Mouse (Mus musculus): Measurements from ENCODE around the gene Rbm20. TPM values are rescaled to one million over a fixed set of nuclear protein-coding genes. Genes with fewer than 3 reads are reported as not detected.

Gene Rbm20
- polyA plus RNA-seq, 1 experiment from 2014 or later: 0.98 TPM

DNA sequence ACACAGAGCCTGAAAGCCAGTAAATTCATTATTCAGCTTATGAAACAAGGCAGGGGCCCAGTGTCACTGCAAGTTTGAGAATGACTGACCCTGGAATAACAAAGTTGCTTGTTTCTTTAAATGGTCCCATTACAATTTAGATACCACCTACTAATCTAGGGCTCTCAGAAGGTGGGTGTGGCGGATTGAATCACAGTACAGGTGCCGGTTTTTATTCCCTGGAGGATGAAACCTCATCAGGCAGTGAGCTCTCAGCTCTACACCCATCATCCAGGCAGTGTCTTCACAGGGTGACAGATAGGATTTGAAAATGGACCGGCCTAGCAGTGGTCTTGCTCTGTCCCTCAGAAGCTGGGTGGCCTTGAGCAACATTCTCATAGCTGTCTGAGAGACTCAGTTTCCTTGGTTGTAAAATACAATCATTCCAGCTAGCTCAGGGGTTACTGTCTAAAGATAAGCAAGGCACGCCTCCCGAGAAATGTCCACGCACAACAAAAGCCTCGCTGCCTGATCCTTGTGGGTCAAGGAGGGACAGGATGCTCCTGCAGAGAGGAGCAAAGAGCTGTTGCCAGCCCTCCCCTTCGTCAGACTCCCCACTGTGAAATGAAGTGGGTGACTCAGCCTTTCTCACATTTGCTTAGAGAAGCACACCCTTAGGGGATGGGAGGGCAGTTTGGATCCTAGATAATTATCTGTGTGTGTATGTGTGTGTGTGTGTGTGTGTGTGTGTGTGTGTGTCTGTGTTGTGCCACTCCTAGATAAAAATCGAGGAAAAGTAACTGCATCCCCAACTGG is 2.8 kb upstream of the Rbm20 start:
- no peak overlapping the region for H3K4me3 ChIP-seq
- H3K9ac ChIP-seq: no peak overlapping the region
- peaks cover 26% of the 10 kb centered on the region for H3K4me1 ChIP-seq
- H3K27ac ChIP-seq: no peak overlapping the region
- WGBS: 33% methylated on average over 9 of the region's 9 CpGs
- ATAC-seq (ENCODE audit: low FRiP score, low read depth): no peak
- H3K36me3 ChIP-seq: no peaks in the 10 kb centered on the region
- no peaks in the 10 kb centered on the region for H3K9me3 ChIP-seq
- peaks cover 59% of the 10 kb centered on the region for H3K27me3 ChIP-seq (replicated peaks)
- H3K4me2 ChIP-seq (replicated peaks): no peak overlapping the region

- WGBS: 1% methylated on average over 26 of the region's 26 CpGs
- ATAC-seq (ENCODE audit: low FRiP score, low read depth): peak; percentile 70
- Histone ChIP-seq H3K9ac (no peak overlapping the region), H3K4me3 (peak overlapping the region; percentile 43), H3K4me1 (peaks cover 24% of the 10 kb centered on the region), H3K9me3 (no peaks in the 10 kb centered on the region), H3K4me2 (replicated peaks) (peak overlapping the region; percentile 100), H3K36me3 (no peaks in the 10 kb centered on the region), H3K27me3 (replicated peaks) (peaks cover 52% of the 10 kb centered on the region), H3K27ac (no peak overlapping the region)
Observed at GRCm38 (mm10) chr19:53676228-53676627, 878 bp upstream of the Rbm20 start.

- WGBS: 93% methylated on average over 9 of the region's 9 CpGs
- Histone ChIP-seq H3K36me3 (no peaks in the 10 kb centered on the region), H3K9ac (no peak overlapping the region), H3K27me3 (replicated peaks) (peaks cover 48% of the 10 kb centered on the region), H3K27ac (no peak overlapping the region), H3K4me1 (peaks cover 24% of the 10 kb centered on the region), H3K9me3 (no peaks in the 10 kb centered on the region), H3K4me2 (replicated peaks) (no peak overlapping the region), H3K4me3 (no peak overlapping the region)
- no peak for ATAC-seq (ENCODE audit: low FRiP score, low read depth)
Observed at GRCm38 (mm10) chr19:53679194-53679593, 2.1 kb downstream of the Rbm20 start.

DNA sequence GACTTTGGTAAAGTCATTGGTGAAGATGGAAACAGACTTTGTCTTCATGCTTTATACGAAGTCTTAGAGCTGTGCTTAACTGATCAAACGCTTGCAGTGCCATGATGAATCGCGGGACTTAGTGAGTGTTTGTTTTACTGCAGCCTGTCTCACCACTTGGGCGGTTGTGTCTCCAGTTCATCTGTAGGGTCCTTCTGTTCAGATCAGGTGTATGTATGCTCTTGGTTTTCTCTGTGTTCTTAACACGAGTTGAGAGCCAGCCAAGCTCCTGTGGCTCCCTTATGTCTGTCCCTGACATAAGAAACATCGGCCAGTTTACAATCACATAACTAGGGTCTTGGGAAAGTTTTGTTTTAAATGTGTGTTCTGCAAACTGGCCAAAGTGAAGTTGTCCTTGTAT is 2.9 kb downstream of the Rbm20 start:
- peaks cover 40% of the 10 kb centered on the region for H3K27me3 ChIP-seq (replicated peaks)
- 82% methylated on average over 7 of the region's 7 CpGs for WGBS
- ATAC-seq (ENCODE audit: low FRiP score, low read depth): no peak
- H3K9ac ChIP-seq: no peak overlapping the region
- no peaks in the 10 kb centered on the region for H3K9me3 ChIP-seq
- H3K36me3 ChIP-seq: no peaks in the 10 kb centered on the region
- no peak overlapping the region for H3K27ac ChIP-seq
- H3K4me1 ChIP-seq: peaks cover 24% of the 10 kb centered on the region
- H3K4me2 ChIP-seq (replicated peaks): no peak overlapping the region
- H3K4me3 ChIP-seq: no peak overlapping the region

DNA sequence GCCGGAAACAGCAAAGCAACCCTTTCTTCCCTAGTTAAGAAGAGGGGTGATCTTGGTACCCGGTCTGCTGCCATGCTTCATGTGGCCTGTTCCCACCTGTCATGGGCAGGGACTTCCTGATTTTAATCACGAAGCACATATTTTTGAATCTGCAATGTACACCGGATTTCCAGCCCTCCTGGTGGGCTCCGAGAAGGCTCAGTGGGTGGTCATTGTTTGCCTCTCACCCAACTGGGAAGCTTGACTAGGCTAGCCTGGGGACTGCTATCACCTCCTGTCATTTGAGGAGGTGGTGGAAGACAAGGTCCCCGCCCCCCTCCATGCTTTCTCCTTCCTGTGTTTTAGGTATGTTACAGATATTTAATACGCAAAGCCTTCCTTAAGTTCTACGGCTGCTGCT is 5.3 kb downstream of the Rbm20 start:
- 45% methylated on average over 8 of the region's 8 CpGs for WGBS
- ATAC-seq (ENCODE audit: low FRiP score, low read depth): no peak
- Histone ChIP-seq H3K9me3 (no peaks in the 10 kb centered on the region), H3K27ac (no peak overlapping the region), H3K4me2 (replicated peaks) (no peak overlapping the region), H3K27me3 (replicated peaks) (peaks cover 16% of the 10 kb centered on the region), H3K4me1 (peaks cover 11% of the 10 kb centered on the region), H3K9ac (no peak overlapping the region), H3K4me3 (no peak overlapping the region), H3K36me3 (no peaks in the 10 kb centered on the region)

GRCm38 (mm10) chr19:53687592-53687991 is 10.5 kb downstream of the Rbm20 start:
- H3K4me3 ChIP-seq: no peak overlapping the region
- no peaks in the 10 kb centered on the region; the same call in 1 of the 2 replicates for H3K4me1 ChIP-seq
- ATAC-seq (ENCODE audit: low FRiP score, low read depth): no peak

GRCm38 (mm10) chr19:53690816-53691215 is 13.7 kb downstream of the Rbm20 start:
- H3K4me2 ChIP-seq (replicated peaks): no peak overlapping the region
- no peaks in the 10 kb centered on the region for H3K27me3 ChIP-seq (replicated peaks)
- no peak overlapping the region for H3K4me3 ChIP-seq
- no peaks in the 10 kb centered on the region for H3K4me1 ChIP-seq
- no peaks in the 10 kb centered on the region for H3K36me3 ChIP-seq
- ATAC-seq (ENCODE audit: low FRiP score, low read depth): no peak
- WGBS: 45% methylated on average over 10 of the region's 10 CpGs
- H3K27ac ChIP-seq: no peak overlapping the region
- H3K9me3 ChIP-seq: no peaks in the 10 kb centered on the region
- no peak overlapping the region for H3K9ac ChIP-seq

More at GRCm38 (mm10) chr19:53687592-53687991, 10.5 kb downstream of the Rbm20 start:
- no peak overlapping the region for H3K27ac ChIP-seq
- H3K9ac ChIP-seq: no peak overlapping the region
- H3K36me3 ChIP-seq: no peaks in the 10 kb centered on the region
- H3K9me3 ChIP-seq: no peaks in the 10 kb centered on the region
- WGBS: 89% methylated on average over 5 of the region's 5 CpGs
- no peak overlapping the region for H3K4me2 ChIP-seq (replicated peaks)
- 0 out of 2 replicates have a peak, but pooled peaks cover 4% of the 10 kb centered on the region for H3K27me3 ChIP-seq (replicated peaks)

DNA sequence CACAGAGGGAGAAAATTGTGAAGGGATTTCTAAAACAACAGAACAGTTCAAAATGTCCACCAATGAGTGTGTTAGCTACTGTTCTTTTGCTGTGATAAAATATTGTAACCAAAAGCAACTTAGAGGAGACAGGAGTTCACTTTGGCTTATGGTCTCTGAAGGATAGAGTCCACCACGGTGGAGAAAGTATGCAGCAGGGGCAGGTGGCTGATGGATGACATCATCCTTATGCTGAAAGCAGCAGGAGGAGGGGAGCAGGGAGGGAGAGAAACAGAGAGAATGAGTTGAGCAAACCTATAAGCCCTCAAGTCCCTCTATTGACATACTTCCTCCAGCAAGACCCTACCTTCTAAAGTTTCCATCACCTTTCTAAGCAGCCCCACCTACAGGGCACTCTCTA is 16.9 kb downstream of the Rbm20 start:
- ATAC-seq (ENCODE audit: low FRiP score, low read depth): no peak
- Histone ChIP-seq H3K9ac (no peak overlapping the region), H3K4me3 (no peak overlapping the region), H3K4me2 (replicated peaks) (no peak overlapping the region), H3K27me3 (replicated peaks) (no peaks in the 10 kb centered on the region), H3K4me1 (peaks cover 10% of the 10 kb centered on the region; the same call in 1 of the 2 replicates), H3K9me3 (no peaks in the 10 kb centered on the region), H3K36me3 (no peaks in the 10 kb centered on the region), H3K27ac (no peak overlapping the region)
- WGBS: 39% methylated on average over 1 of the region's 1 CpGs

GRCm38 (mm10) chr19:53696079-53696478 is 19.0 kb downstream of the Rbm20 start:
- no peak overlapping the region for H3K27ac ChIP-seq
- H3K9me3 ChIP-seq: no peaks in the 10 kb centered on the region
- no peaks in the 10 kb centered on the region for H3K27me3 ChIP-seq (replicated peaks)
- no peak overlapping the region for H3K4me2 ChIP-seq (replicated peaks)
- H3K4me1 ChIP-seq: peaks cover 18% of the 10 kb centered on the region
- no peak overlapping the region for H3K9ac ChIP-seq
- ATAC-seq (ENCODE audit: low FRiP score, low read depth): no peak
- no peak overlapping the region for H3K4me3 ChIP-seq
- WGBS: 68% methylated on average over 6 of the region's 6 CpGs
- no peaks in the 10 kb centered on the region for H3K36me3 ChIP-seq

- no peak overlapping the region for H3K9ac ChIP-seq
- H3K9me3 ChIP-seq: no peaks in the 10 kb centered on the region
- no peaks in the 10 kb centered on the region for H3K36me3 ChIP-seq
- H3K27ac ChIP-seq: no peak overlapping the region
- ATAC-seq (ENCODE audit: low FRiP score, low read depth): no peak
- no peaks in the 10 kb centered on the region for H3K27me3 ChIP-seq (replicated peaks)
- no peak overlapping the region for H3K4me3 ChIP-seq
- WGBS: 88% methylated on average over 3 of the region's 3 CpGs
- no peak overlapping the region for H3K4me2 ChIP-seq (replicated peaks)
- peaks cover 18% of the 10 kb centered on the region for H3K4me1 ChIP-seq
Observed at GRCm38 (mm10) chr19:53696655-53697054, 19.5 kb downstream of the Rbm20 start.

- no peak overlapping the region; the same call in 1 of the 2 replicates for H3K4me2 ChIP-seq (replicated peaks)
- 43% methylated on average over 24 of the region's 24 CpGs for WGBS
Observed at GRCm38 (mm10) chr19:53697376-53698126, 20.4 kb downstream of the Rbm20 start.

GRCm38 (mm10) chr19:53699671-53700070 is 22.6 kb downstream of the Rbm20 start:
- no peak overlapping the region for H3K4me3 ChIP-seq
- no peaks in the 10 kb centered on the region for H3K36me3 ChIP-seq
- no peak overlapping the region; the same call in 1 of the 2 replicates for H3K9ac ChIP-seq
- H3K9me3 ChIP-seq: no peaks in the 10 kb centered on the region
- no peak for ATAC-seq (ENCODE audit: low FRiP score, low read depth)
- no peak overlapping the region for H3K27ac ChIP-seq
- no peaks in the 10 kb centered on the region for H3K27me3 ChIP-seq (replicated peaks)
- peaks cover 19% of the 10 kb centered on the region for H3K4me1 ChIP-seq
- 0 out of 2 replicates have a peak overlapping the region, but pooled peaks have one; percentile 2 for H3K4me2 ChIP-seq (replicated peaks)
- WGBS: 26% methylated on average over 7 of the region's 7 CpGs

More at GRCm38 (mm10) chr19:53697376-53698126, 20.4 kb downstream of the Rbm20 start:
- no peaks in the 10 kb centered on the region for H3K9me3 ChIP-seq
- ATAC-seq (ENCODE audit: low FRiP score, low read depth): peak; percentile 58
- H3K4me3 ChIP-seq: no peak overlapping the region
- H3K27ac ChIP-seq: no peak overlapping the region
- H3K9ac ChIP-seq: no peak overlapping the region
- H3K36me3 ChIP-seq: no peaks in the 10 kb centered on the region
- H3K4me1 ChIP-seq: peaks cover 18% of the 10 kb centered on the region
- no peaks in the 10 kb centered on the region for H3K27me3 ChIP-seq (replicated peaks)

All from neural tube, embryonic 12.5 days (tissue).